Mouse (Mus musculus): ENCODE results near the gene Dntt.

Gene Dntt

GRCm38 (mm10) chr19:41008674-41009395 lies 20.2 kb upstream of the Dntt start:
- no peak for DNase-seq (ENCODE audit: low read depth, low spot score)

- no peak for DNase-seq (ENCODE audit: low read depth, low spot score)
These were observed 17.4 kb upstream of the Dntt start for GRCm38 (mm10) chr19:41011676-41012075.

- no peak for DNase-seq (ENCODE audit: low read depth, low spot score)
These were observed 15.5 kb upstream of the Dntt start for GRCm38 (mm10) chr19:41013591-41013990.

GRCm38 (mm10) chr19:41014003-41014402 lies 15.1 kb upstream of the Dntt start:
- no peak for DNase-seq (ENCODE audit: low read depth, low spot score)

- peak; percentile 78 for DNase-seq (ENCODE audit: low read depth, low spot score)
These were observed 12.9 kb upstream of the Dntt start for GRCm38 (mm10) chr19:41015951-41016716.

- no peak for DNase-seq (ENCODE audit: low read depth, low spot score)
These were observed 9.9 kb upstream of the Dntt start for GRCm38 (mm10) chr19:41019164-41019675.

- DNase-seq (ENCODE audit: low read depth, low spot score), result no peak
These were observed 8.5 kb upstream of the Dntt start for GRCm38 (mm10) chr19:41020537-41020936.

GRCm38 (mm10) chr19:41022244-41022643 lies 6.8 kb upstream of the Dntt start:
- peak; percentile 38 for DNase-seq (ENCODE audit: low read depth, low spot score)

GRCm38 (mm10) chr19:41026551-41026950 lies 2.5 kb upstream of the Dntt start:
- no peak for DNase-seq (ENCODE audit: low read depth, low spot score)

GRCm38 (mm10) chr19:41027024-41027423 lies 2.1 kb upstream of the Dntt start:
- DNase-seq (ENCODE audit: low read depth, low spot score), result no peak

GRCm38 (mm10) chr19:41027601-41028000 lies 1.5 kb upstream of the Dntt start:
- DNase-seq (ENCODE audit: low read depth, low spot score), result peak; percentile 57

GRCm38 (mm10) chr19:41030161-41030560 lies 1.1 kb downstream of the Dntt start:
- DNase-seq (ENCODE audit: low read depth, low spot score), result no peak

GRCm38 (mm10) chr19:41031009-41031408 lies 1.9 kb downstream of the Dntt start:
- peak; percentile 86 for DNase-seq (ENCODE audit: low read depth, low spot score)

- DNase-seq (ENCODE audit: low read depth, low spot score), result no peak
These were observed 2.8 kb downstream of the Dntt start for GRCm38 (mm10) chr19:41031869-41032268.

GRCm38 (mm10) chr19:41035809-41036551 lies 6.9 kb downstream of the Dntt start:
- DNase-seq (ENCODE audit: low read depth, low spot score), result no peak

- peak; percentile 44 for DNase-seq (ENCODE audit: low read depth, low spot score)
These were observed 10.0 kb downstream of the Dntt start for GRCm38 (mm10) chr19:41039110-41039509.

- no peak for DNase-seq (ENCODE audit: low read depth, low spot score)
These were observed 16.2 kb downstream of the Dntt start for GRCm38 (mm10) chr19:41045091-41045770.

GRCm38 (mm10) chr19:41047437-41048186 lies 18.5 kb downstream of the Dntt start:
- DNase-seq (ENCODE audit: low read depth, low spot score), result no peak

- DNase-seq (ENCODE audit: low read depth, low spot score), result no peak
These were observed 19.1 kb downstream of the Dntt start for GRCm38 (mm10) chr19:41048187-41048559.

- DNase-seq (ENCODE audit: low read depth, low spot score), result no peak
These were observed 22.6 kb downstream of the Dntt start for GRCm38 (mm10) chr19:41051714-41052113.

GRCm38 (mm10) chr19:41052247-41052646 lies 23.2 kb downstream of the Dntt start:
- no peak for DNase-seq (ENCODE audit: low read depth, low spot score)

Data from CD4-positive helper T cell, adult 2 months (primary cell).